Mouse (Mus musculus) lung, postnatal 0 days (tissue): ENCODE measurements at regions not wholly inside any gene's neighbourhood (a gene's known extent, or its start where the extent isn't known, plus 50 kb on each side); places are given as distances from the start of the nearest gene placed in this dataset.

Experiments
- ATAC-seq: fragments of 200-750 bp; cut with Nextera tagmentation; 2 replicates; pipeline ENCODE4 v1.8.0; 2017; ENCODE audit warnings: moderate library complexity
- DNase-seq: peaks from one replicate; pipeline ENCODE4 v3.0.0-alpha.2; 2016; ENCODE audit warnings: low spot score
- H3K27ac ChIP-seq: fragments of 300-500 bp; sonication (generic); 2 replicates; pipeline ENCODE4 v1.5.1; 2014; ENCODE audit warnings: antibody characterized with exemption, mild to moderate bottlenecking, low read length, mixed read lengths
- H3K27me3 ChIP-seq: fragments of 300-500 bp; sonication (generic); replicated peaks from 2 replicates; pipeline ENCODE4 v1.6.1; 2014; ENCODE audit warnings: low read length, mixed read lengths; ENCODE audit not compliant: insufficient read depth
- H3K36me3 ChIP-seq: fragments of 300-500 bp; sonication (generic); 2 replicates; pipeline ENCODE4 v1.6.1; 2014; ENCODE audit warnings: low read length, mixed read lengths; ENCODE audit not compliant: insufficient read depth
- H3K4me1 ChIP-seq: fragments of 300-500 bp; sonication (generic); 2 replicates; pipeline ENCODE4 v1.6.1; 2014; ENCODE audit warnings: antibody characterized with exemption, low read depth, low read length, mixed read lengths; ENCODE audit not compliant: insufficient read depth
- H3K4me2 ChIP-seq: fragments of 300-500 bp; sonication (generic); replicated peaks from 2 replicates; pipeline ENCODE4 v1.6.1; 2014; ENCODE audit warnings: low read depth, mild to moderate bottlenecking, low read length, moderate library complexity, mixed read lengths
- H3K4me3 ChIP-seq: fragments of 300-500 bp; sonication (generic); 2 replicates; pipeline ENCODE4 v1.5.1; 2014; ENCODE audit warnings: low read depth, low read length
- H3K9ac ChIP-seq: fragments of 300-500 bp; sonication (generic); replicated peaks from 2 replicates; pipeline ENCODE4 v1.6.1; 2014; ENCODE audit warnings: low read depth, mild to moderate bottlenecking
- H3K9me3 ChIP-seq: fragments of 300-500 bp; sonication (generic); 2 replicates; pipeline ENCODE4 v1.6.1; 2016; ENCODE audit warnings: low read length, mixed read lengths
- CTCF ChIP-seq: IDR thresholded peaks from 2 replicates; pipeline ENCODE4 v1.5.1; 2016; ENCODE audit warnings: antibody characterized with exemption, mild to moderate bottlenecking
- EP300 ChIP-seq: IDR thresholded peaks from 2 replicates; pipeline ENCODE4 v1.6.1; 2016; ENCODE audit warnings: antibody characterized with exemption, mild to moderate bottlenecking, control low read depth
- WGBS: fragments of 180-500 bp; shearing (Covaris S2); extraction: QIAGEN DNeasy Blood & Tissue Kit; methylation state at CpG from one replicate; pipeline ENCODE4 v1.1.7; 2014; 5-methylcytosine and 5-hydroxymethylcytosine counted together

GRCm38 (mm10) chr11:45789886-45790285 lies 62.0 kb upstream of the Clint1 start:
- H3K4me1 ChIP-seq: no peaks in the 10 kb centered on the region
- WGBS: 55% methylated on average over 3 of the region's 3 CpGs
- no peak overlapping the region for H3K4me2 ChIP-seq
- H3K27me3 ChIP-seq: no peaks in the 10 kb centered on the region
- TF ChIP-seq EP300 (no peak), CTCF (no peak)
- H3K9me3 ChIP-seq: no peaks in the 10 kb centered on the region
- no peak for DNase-seq
- no peak for ATAC-seq
- no peak overlapping the region for H3K27ac ChIP-seq
- no peak overlapping the region for H3K9ac ChIP-seq
- no peak overlapping the region for H3K4me3 ChIP-seq
- no peaks in the 10 kb centered on the region for H3K36me3 ChIP-seq

- 63% methylated on average over 8 of the region's 8 CpGs for WGBS
- H3K36me3 ChIP-seq: no peaks in the 10 kb centered on the region
- H3K4me1 ChIP-seq: no peaks in the 10 kb centered on the region
- ATAC-seq (no peak), DNase-seq (peak; percentile 16)
- no peak overlapping the region for H3K27ac ChIP-seq
- H3K4me3 ChIP-seq: no peak overlapping the region
- no peaks in the 10 kb centered on the region for H3K9me3 ChIP-seq
- no peak overlapping the region for H3K4me2 ChIP-seq
- H3K9ac ChIP-seq: no peak overlapping the region
- no peak for TF ChIP-seq EP300
- no peak for TF ChIP-seq CTCF
- H3K27me3 ChIP-seq: no peaks in the 10 kb centered on the region
Measured at GRCm38 (mm10) chr11:45790504-45790903, 61.3 kb upstream of the Clint1 start.

- H3K9ac ChIP-seq: no peak overlapping the region
- 79% methylated on average over 2 of the region's 2 CpGs for WGBS
- H3K4me1 ChIP-seq: no peaks in the 10 kb centered on the region
- no peak overlapping the region for H3K4me2 ChIP-seq
- no peak overlapping the region for H3K4me3 ChIP-seq
- no peaks in the 10 kb centered on the region for H3K36me3 ChIP-seq
- H3K27ac ChIP-seq: no peak overlapping the region
- TF ChIP-seq CTCF (no peak), EP300 (no peak)
- no peaks in the 10 kb centered on the region for H3K27me3 ChIP-seq
- H3K9me3 ChIP-seq: no peaks in the 10 kb centered on the region
- DNase-seq (no peak), ATAC-seq (no peak)
Measured at GRCm38 (mm10) chr11:45791696-45792095, 60.2 kb upstream of the Clint1 start.

- Histone ChIP-seq H3K9ac (no peak overlapping the region), H3K4me2 (no peak overlapping the region), H3K4me1 (no peaks in the 10 kb centered on the region), H3K9me3 (no peaks in the 10 kb centered on the region), H3K27ac (no peak overlapping the region), H3K27me3 (no peaks in the 10 kb centered on the region), H3K36me3 (no peaks in the 10 kb centered on the region), H3K4me3 (no peak overlapping the region)
- TF ChIP-seq EP300: no peak
- peak; percentile 40 for TF ChIP-seq CTCF
- WGBS: 73% methylated on average over 5 of the region's 5 CpGs
- DNase-seq: no peak
- no peak for ATAC-seq
Measured at GRCm38 (mm10) chr11:45794361-45794981, 57.4 kb upstream of the Clint1 start.

- Histone ChIP-seq H3K27ac (no peak overlapping the region), H3K27me3 (no peaks in the 10 kb centered on the region), H3K4me3 (no peak overlapping the region), H3K4me2 (no peak overlapping the region), H3K9ac (no peak overlapping the region), H3K9me3 (no peaks in the 10 kb centered on the region), H3K36me3 (no peaks in the 10 kb centered on the region), H3K4me1 (no peaks in the 10 kb centered on the region)
- 41% methylated on average over 6 of the region's 6 CpGs for WGBS
- ATAC-seq (no peak), DNase-seq (no peak)
- no peak for TF ChIP-seq CTCF
- no peak for TF ChIP-seq EP300
Measured at GRCm38 (mm10) chr11:45795322-45795721, 56.5 kb upstream of the Clint1 start.

GRCm38 (mm10) chr11:45795731-45796130 lies 56.1 kb upstream of the Clint1 start:
- Histone ChIP-seq H3K4me2 (no peak overlapping the region), H3K4me3 (no peak overlapping the region), H3K9me3 (no peaks in the 10 kb centered on the region), H3K36me3 (no peaks in the 10 kb centered on the region), H3K27me3 (no peaks in the 10 kb centered on the region), H3K4me1 (no peaks in the 10 kb centered on the region), H3K27ac (no peak overlapping the region), H3K9ac (no peak overlapping the region)
- TF ChIP-seq CTCF: peak; percentile 88
- TF ChIP-seq EP300: no peak
- 13% methylated on average over 3 of the region's 3 CpGs for WGBS
- DNase-seq (peak; percentile 80), ATAC-seq (peak; percentile 76)
